Mouse (Mus musculus) embryonic facial prominence, embryonic 11.5 days (tissue): Measurements from ENCODE around the gene Actr3. TPM values are rescaled to one million over a fixed set of nuclear protein-coding genes. Genes with fewer than 3 reads are reported as not detected.
"Not testable (repeated sequence)": the region's sequence is repeated elsewhere in the genome, so short reads cannot be mapped to it uniquely, and the experiment has no call there.

Source experiments
- ATAC-seq: fragments of 200-750 bp; cut with Nextera tagmentation; replicated peaks from 2 replicates; pipeline ENCODE4 v1.8.0; 2017; ENCODE audit warnings: low read depth; ENCODE audit not compliant: insufficient number of reproducible peaks, low FRiP score, low TSS enrichment
- DNase-seq: peaks from one replicate; pipeline ENCODE4 v3.0.0-alpha.2; 2015; ENCODE audit warnings: low spot score
- H3K27ac ChIP-seq: fragments of 300-500 bp; sonication (generic); replicated peaks from 2 replicates; pipeline ENCODE4 v1.5.1; 2014; ENCODE audit warnings: mild to moderate bottlenecking, low read depth, low read length, control low read depth
- H3K27me3 ChIP-seq: fragments of 300-500 bp; sonication (generic); 2 replicates; pipeline ENCODE4 v1.6.1; 2014; ENCODE audit warnings: mild to moderate bottlenecking, low read length, moderate library complexity, mixed read lengths; ENCODE audit not compliant: control insufficient read depth, insufficient read depth
- H3K36me3 ChIP-seq: fragments of 300-500 bp; sonication (generic); replicated peaks from 2 replicates; pipeline ENCODE4 v1.6.1; 2014; ENCODE audit warnings: low read depth, mild to moderate bottlenecking, low read length, moderate library complexity, mixed read lengths; ENCODE audit not compliant: control insufficient read depth, insufficient read depth
- H3K4me1 ChIP-seq: fragments of 300-500 bp; sonication (generic); 2 replicates; pipeline ENCODE4 v1.6.1; 2014; ENCODE audit warnings: low read length, mixed read lengths; ENCODE audit not compliant: control insufficient read depth, insufficient read depth
- H3K4me2 ChIP-seq: fragments of 300-500 bp; sonication (generic); 2 replicates; pipeline ENCODE4 v1.6.1; 2014; ENCODE audit warnings: low read depth, mild to moderate bottlenecking, control low read depth, low read length, moderate library complexity
- H3K4me3 ChIP-seq: fragments of 300-500 bp; sonication (generic); 2 replicates; pipeline ENCODE4 v1.5.1; 2014; ENCODE audit warnings: low read depth, low read length, control low read depth
- H3K9ac ChIP-seq: fragments of 300-500 bp; sonication (generic); replicated peaks from 2 replicates; pipeline ENCODE4 v1.6.1; 2014; ENCODE audit warnings: mild to moderate bottlenecking, control low read depth, low read length
- H3K9me3 ChIP-seq: fragments of 300-500 bp; sonication (generic); replicated peaks from 2 replicates; pipeline ENCODE4 v1.6.1; 2016; ENCODE audit warnings: mild to moderate bottlenecking, low read length, inconsistent platforms, mixed read lengths; ENCODE audit not compliant: control insufficient read depth
- WGBS: fragments of 180-500 bp; shearing (Covaris S2); extraction: QIAGEN DNeasy Blood & Tissue Kit; methylation state at CpG from one replicate; pipeline ENCODE4 v1.1.7; 2014; 5-methylcytosine and 5-hydroxymethylcytosine counted together
- polyA plus RNA-seq: library from polyadenylated mRNA; unstranded; fragments of >200 nt; fragmentation: Nextera tagmentation; extraction: Ambion mirVana; gene quantifications from 2 replicates; pipeline ENCODE4 v1.2.1, GENCODE M21; 2014

The Actr3 gene
- polyA plus RNA-seq, 1 experiment from 2014 or later, result 266 TPM

- DNase-seq (no peak), ATAC-seq (no peak)
- 94% methylated on average over 4 of the region's 4 CpGs for WGBS
- Histone ChIP-seq H3K4me3 (no peak overlapping the region), H3K9ac (no peak overlapping the region), H3K9me3 (no peaks in the 10 kb centered on the region), H3K27ac (no peak overlapping the region), H3K36me3 (no peaks in the 10 kb centered on the region), H3K4me1 (no peaks in the 10 kb centered on the region), H3K27me3 (no peaks in the 10 kb centered on the region), H3K4me2 (no peak overlapping the region)
Observed at GRCm38 (mm10) chr1:125418732-125419131, 16.8 kb downstream of the Actr3 start.

DNA sequence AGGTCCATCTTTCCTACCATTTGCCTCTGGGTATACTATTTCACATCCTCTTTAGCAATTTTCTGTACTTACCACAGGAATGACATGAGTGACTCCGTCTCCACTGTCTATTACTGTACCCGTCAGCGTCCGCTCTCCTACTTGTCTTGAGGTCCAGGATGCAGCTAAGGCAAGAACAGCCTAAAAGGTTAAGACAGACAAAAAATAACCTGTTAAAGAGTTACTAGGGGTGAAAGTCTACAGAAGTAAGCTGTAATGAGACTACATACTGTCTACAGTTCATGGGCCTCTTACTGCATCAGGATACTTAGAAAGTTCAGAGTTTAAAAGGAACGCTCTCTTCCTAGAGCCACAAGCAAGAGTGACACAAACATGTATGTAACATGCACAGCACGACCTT is 28.3 kb downstream of the Actr3 start:
- Histone ChIP-seq H3K9me3 (no peaks in the 10 kb centered on the region), H3K27ac (no peak overlapping the region), H3K9ac (no peak overlapping the region), H3K4me1 (no peaks in the 10 kb centered on the region), H3K36me3 (peaks cover 2% of the 10 kb centered on the region), H3K4me2 (no peak overlapping the region), H3K4me3 (no peak overlapping the region), H3K27me3 (no peaks in the 10 kb centered on the region)
- DNase-seq (no peak), ATAC-seq (no peak)
- WGBS, result 95% methylated on average over 6 of the region's 6 CpGs

GRCm38 (mm10) chr1:125395391-125395790 is 40.1 kb downstream of the Actr3 start:
- no peak for DNase-seq
- Histone ChIP-seq H3K9ac (no peak overlapping the region), H3K27me3 (no peaks in the 10 kb centered on the region), H3K4me3 (no peak overlapping the region), H3K36me3 (no peaks in the 10 kb centered on the region; the same call in 1 of the 2 replicates), H3K4me2 (no peak overlapping the region), H3K27ac (no peak overlapping the region), H3K4me1 (no peaks in the 10 kb centered on the region), H3K9me3 (no peaks in the 10 kb centered on the region)
- 88% methylated on average over 1 of the region's 1 CpGs for WGBS
- no peak for ATAC-seq

GRCm38 (mm10) chr1:125393324-125393723 is 42.2 kb downstream of the Actr3 start:
- not testable (repeated sequence) for H3K9ac ChIP-seq, H3K4me2 ChIP-seq, H3K9me3 ChIP-seq, H3K4me3 ChIP-seq, H3K27ac ChIP-seq, DNase-seq, H3K36me3 ChIP-seq, ATAC-seq, H3K27me3 ChIP-seq, H3K4me1 ChIP-seq
- WGBS, result 95% methylated on average over 5 of the region's 5 CpGs

GRCm38 (mm10) chr1:125390065-125390754 is 45.3 kb downstream of the Actr3 start:
- H3K36me3 ChIP-seq, H3K27me3 ChIP-seq, H3K9ac ChIP-seq, DNase-seq, H3K27ac ChIP-seq, H3K4me1 ChIP-seq, H3K9me3 ChIP-seq, ATAC-seq, H3K4me3 ChIP-seq, H3K4me2 ChIP-seq: not testable (repeated sequence)
- WGBS, result 89% methylated on average over 4 of the region's 4 CpGs

DNA sequence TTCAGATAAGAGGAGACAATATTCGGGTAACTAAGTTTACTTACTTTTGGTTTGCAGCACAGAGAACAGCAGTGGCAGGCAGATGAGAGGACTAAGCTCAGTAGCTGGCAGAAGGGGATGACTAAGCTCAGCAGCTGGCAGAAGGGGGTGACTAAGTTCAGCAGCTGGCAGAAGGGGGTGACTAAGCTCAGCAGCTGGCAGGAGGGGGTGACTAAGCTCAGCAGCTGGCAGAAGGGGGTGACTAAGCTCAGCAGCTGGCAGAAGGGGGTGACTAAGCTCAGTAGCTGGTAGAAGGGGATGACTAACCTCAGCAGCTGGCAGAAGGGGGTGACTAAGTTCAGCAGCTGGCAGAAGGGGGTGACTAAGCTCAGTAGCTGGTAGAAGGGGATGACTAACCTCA is 45.9 kb downstream of the Actr3 start:
- not testable (repeated sequence) for H3K9ac ChIP-seq, H3K4me3 ChIP-seq
- 83% methylated on average over 1 of the region's 1 CpGs for WGBS

DNA sequence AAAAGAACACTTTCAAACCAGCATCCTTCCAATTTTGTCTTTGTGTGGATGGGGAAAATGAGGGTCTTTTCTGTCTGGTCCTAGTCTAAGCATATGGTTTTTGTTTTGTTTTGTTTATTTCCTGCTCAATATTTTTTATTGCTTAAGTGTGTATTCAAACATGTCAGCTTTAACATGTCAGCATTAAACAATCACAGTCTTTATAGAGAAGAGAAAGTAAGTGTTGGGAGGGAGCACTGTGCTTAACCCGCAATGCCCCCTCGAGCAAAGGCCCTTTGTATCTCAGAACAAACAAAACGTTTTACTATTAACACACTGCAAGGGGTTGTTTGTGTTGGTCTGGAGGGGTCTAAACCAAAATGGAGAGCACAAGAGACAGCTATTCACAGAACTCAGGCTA is 47.2 kb downstream of the Actr3 start:
- H3K4me2 ChIP-seq, result no peak overlapping the region
- no peaks in the 10 kb centered on the region for H3K9me3 ChIP-seq
- no peaks in the 10 kb centered on the region for H3K4me1 ChIP-seq
- H3K36me3 ChIP-seq, result no peaks in the 10 kb centered on the region
- no peaks in the 10 kb centered on the region for H3K27me3 ChIP-seq
- WGBS, result 24% methylated on average over 3 of the region's 3 CpGs
- DNase-seq (no peak), ATAC-seq (no peak)
- H3K4me3 ChIP-seq, result no peak overlapping the region
- no peak overlapping the region for H3K9ac ChIP-seq
- H3K27ac ChIP-seq, result no peak overlapping the region

More for the DNA sequence above, 45.9 kb downstream of the Actr3 start:
- H3K4me2 ChIP-seq, H3K27me3 ChIP-seq, H3K4me1 ChIP-seq, H3K9me3 ChIP-seq, H3K36me3 ChIP-seq, ATAC-seq, DNase-seq, H3K27ac ChIP-seq: not testable (repeated sequence)

DNA sequence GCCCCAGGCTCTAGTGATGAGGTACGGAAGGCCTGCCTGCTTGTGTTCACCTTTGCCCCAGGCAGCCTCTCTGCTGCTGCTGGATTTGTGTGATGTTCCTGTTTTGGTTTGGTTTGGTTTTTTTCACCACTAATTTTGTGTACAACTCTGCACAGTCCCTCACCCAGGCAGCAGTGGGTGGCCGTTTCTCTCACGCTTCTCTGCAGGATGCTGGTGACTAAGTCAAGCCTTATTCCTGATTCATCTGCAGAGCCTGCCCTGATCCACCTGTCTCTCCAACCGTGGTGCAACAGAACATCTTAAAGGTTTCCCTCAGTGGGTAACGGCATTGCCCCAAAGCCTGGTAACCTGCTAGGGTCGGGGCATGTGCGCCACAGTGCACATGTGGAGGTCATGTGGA is 49.3 kb downstream of the Actr3 start:
- Histone ChIP-seq H3K4me2 (no peak overlapping the region), H3K4me3 (no peak overlapping the region), H3K27me3 (no peaks in the 10 kb centered on the region), H3K27ac (no peak overlapping the region), H3K4me1 (no peaks in the 10 kb centered on the region), H3K9me3 (no peaks in the 10 kb centered on the region), H3K9ac (no peak overlapping the region), H3K36me3 (no peaks in the 10 kb centered on the region)
- DNase-seq (no peak), ATAC-seq (no peak)
- 60% methylated on average over 7 of the region's 7 CpGs for WGBS
